8 mouse cellular contexts compared by ENCODE assay signal in the genomic region with DNA sequence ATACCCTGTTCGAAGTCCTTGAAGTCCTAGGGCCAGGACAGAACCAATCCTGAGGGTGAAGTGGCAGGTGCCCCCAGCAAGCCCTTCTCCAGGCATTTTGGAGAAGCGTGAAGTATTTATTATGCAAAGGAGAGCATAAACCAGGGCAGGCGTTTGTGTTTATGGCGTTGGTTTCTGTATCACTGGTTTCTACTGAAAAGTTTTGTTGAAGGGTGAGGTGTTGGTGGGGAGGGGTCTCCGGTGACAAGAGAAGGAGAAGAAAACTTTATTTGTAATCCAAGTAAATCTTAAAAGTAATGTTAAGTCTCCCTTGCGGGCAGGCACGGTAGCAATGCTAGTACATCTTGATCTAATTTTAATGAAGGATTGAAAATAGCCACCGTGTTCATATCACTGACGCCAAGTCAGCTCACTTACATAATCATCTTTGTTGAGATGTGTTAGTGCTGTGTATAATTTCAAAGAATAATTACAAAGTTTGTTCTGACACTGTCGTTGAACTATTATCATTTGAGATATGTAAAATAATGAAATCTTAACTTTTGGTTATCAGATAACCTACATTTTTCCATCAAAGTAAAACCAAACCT.
A peak's percentile ranks its signal among the peaks of the same experiment; 100 is the strongest.
DNase-seq lines count a peak whose midpoint lies in the region; ATAC-seq and TF ChIP-seq lines count a peak whose summit lies in the region.

No protein-coding gene starts in this region.

- 45% methylated on average over 10 of the region's 10 CpGs for WGBS in bone marrow, adult 2 months
- WGBS in forebrain, embryonic 12.5 days: 30% methylated on average over 10 of the region's 10 CpGs
- 34% methylated on average over 10 of the region's 10 CpGs for WGBS in liver, embryonic 14.5 days (ENCODE audit: insufficient replicate concordance)

- no peaks in the 10 kb centered on the region for H3K27me3 ChIP-seq in forebrain, embryonic 12.5 days
- H3K27me3 ChIP-seq in liver, embryonic 14.5 days (ENCODE audit: control insufficient read depth, insufficient read depth, low read length): no peaks in the 10 kb centered on the region

- H3K4me3 ChIP-seq in bone marrow, adult 2 months (replicated peaks; ENCODE audit: control insufficient read depth, low read depth, low read length): peak overlapping the region; percentile 84
- H3K4me3 ChIP-seq in forebrain, embryonic 12.5 days (replicated peaks): peak overlapping the region; percentile 78
- H3K4me3 ChIP-seq in liver, embryonic 14.5 days (ENCODE audit: insufficient read depth in 1 of 2, low read depth in 2 of 2, low read length in 2 of 2): peak overlapping the region; percentile 91 to 92

- peak overlapping the region; percentile 60 for H3K4me2 ChIP-seq in forebrain, embryonic 12.5 days
- peak overlapping the region; percentile 94 for H3K4me2 ChIP-seq in liver, embryonic 14.5 days (ENCODE audit: low read depth)

- H3K27ac ChIP-seq in bone marrow, adult 2 months (ENCODE audit: control insufficient read depth, insufficient read depth, low read depth, low read length, poor library complexity): no peak overlapping the region
- no peak overlapping the region for H3K27ac ChIP-seq in forebrain, embryonic 12.5 days
- peak overlapping the region; percentile 73 for H3K27ac ChIP-seq in liver, embryonic 14.5 days

- no peak for TF ChIP-seq CTCF in bone marrow, adult 2 months (IDR thresholded peaks at IDR 0.05; ENCODE audit: control insufficient read depth, insufficient read depth, low read length)
- TF ChIP-seq CTCF in liver, embryonic 14.5 days (IDR thresholded peaks at IDR 0.05; ENCODE audit: low read depth): no peak

- TF ChIP-seq POLR2A in bone marrow, adult 2 months (IDR thresholded peaks at IDR 0.05; ENCODE audit: borderline replicate concordance, control insufficient read depth, low read depth, low read length): no peak

- H3K36me3 ChIP-seq in forebrain, embryonic 12.5 days (replicated peaks): no peaks in the 10 kb centered on the region
- H3K36me3 ChIP-seq in liver, embryonic 14.5 days (replicated peaks; ENCODE audit: control insufficient read depth, insufficient read depth, low read depth): no peaks in the 10 kb centered on the region

- TF ChIP-seq EP300 in liver, embryonic 14.5 days (IDR thresholded peaks at IDR 0.05; ENCODE audit: low read depth): no peak

- no peaks in the 10 kb centered on the region for H3K9me3 ChIP-seq in forebrain, embryonic 12.5 days
- H3K9me3 ChIP-seq in liver, embryonic 14.5 days (ENCODE audit: control insufficient read depth, low read length): no peaks in the 10 kb centered on the region

- peak; percentile 36 for DNase-seq in kidney, adult 18-20 months
- DNase-seq in kidney, adult 8-10 months: no peak
- DNase-seq in liver, embryonic 14.5 days (ENCODE audit: low read depth in 3 of 3, low spot score in 3 of 3): no peak
- DNase-seq in spleen, postnatal 14 days (ENCODE audit: low spot score in 2 of 2): no peak
- DNase-seq in right cerebral cortex, postnatal 10 days (ENCODE audit: low spot score in 2 of 2): no peak

- no peak for ATAC-seq in forebrain, embryonic 12.5 days (ENCODE audit: low FRiP score)
- no peak for ATAC-seq in liver, embryonic 14.5 days (ENCODE audit: insufficient read depth)
- no peak for ATAC-seq in inflammation-experienced regulatory T-cells, adult 6 months

- peaks cover 1% of the 10 kb centered on the region; the same call in 1 of the 2 replicates for H3K4me1 ChIP-seq in bone marrow, adult 2 months (ENCODE audit: control insufficient read depth, insufficient read depth, low read length)
- H3K4me1 ChIP-seq in forebrain, embryonic 12.5 days: peaks cover 11% of the 10 kb centered on the region
- peaks cover 3 to 7% of the 10 kb centered on the region in 2 experiments for H3K4me1 ChIP-seq in liver, embryonic 14.5 days (replicated peaks; ENCODE audit: control insufficient read depth in 2 of 2, insufficient read depth in 2 of 2, low read length in 1 of 2)

- peak overlapping the region; percentile 82 for H3K9ac ChIP-seq in forebrain, embryonic 12.5 days
- peak overlapping the region; percentile 92 for H3K9ac ChIP-seq in liver, embryonic 14.5 days (replicated peaks)
